Mouse (Mus musculus) small intestine, adult 2 months (tissue): ENCODE results near the gene Slc4a8.

ENCODE experiments used
- CTCF ChIP-seq: fragments of 200-500 bp; IDR thresholded peaks from 2 replicates; pipeline ENCODE4 v1.5.1; 2012; ENCODE audit warnings: low read depth, mild to moderate bottlenecking, control low read depth, inconsistent platforms, low read length, moderate library complexity, mixed read lengths; ENCODE audit not compliant: insufficient replicate concordance, insufficient read length; ENCODE audit errors: extremely low read depth
- POLR2A ChIP-seq: fragments of 200-500 bp; IDR thresholded peaks from 2 replicates; pipeline ENCODE4 v1.6.1; 2012; ENCODE audit warnings: low read depth, mild to moderate bottlenecking, control low read depth, inconsistent platforms, low read length, moderate library complexity

- TF ChIP-seq CTCF (no peak), POLR2A (no peak)
Measured at GRCm38 (mm10) chr15:100754041-100754440, 7.5 kb upstream of the Slc4a8 start.
